Mouse (Mus musculus) spleen, postnatal 10 days (tissue): ENCODE measurements around the gene Pkig.

Source experiments
- DNase-seq, 2 experiments: peaks; one replicate each; pipeline ENCODE4 v3.0.0; 2021 to 2022; ENCODE audit warnings: low spot score in 2 of 2

The Pkig gene

DNA sequence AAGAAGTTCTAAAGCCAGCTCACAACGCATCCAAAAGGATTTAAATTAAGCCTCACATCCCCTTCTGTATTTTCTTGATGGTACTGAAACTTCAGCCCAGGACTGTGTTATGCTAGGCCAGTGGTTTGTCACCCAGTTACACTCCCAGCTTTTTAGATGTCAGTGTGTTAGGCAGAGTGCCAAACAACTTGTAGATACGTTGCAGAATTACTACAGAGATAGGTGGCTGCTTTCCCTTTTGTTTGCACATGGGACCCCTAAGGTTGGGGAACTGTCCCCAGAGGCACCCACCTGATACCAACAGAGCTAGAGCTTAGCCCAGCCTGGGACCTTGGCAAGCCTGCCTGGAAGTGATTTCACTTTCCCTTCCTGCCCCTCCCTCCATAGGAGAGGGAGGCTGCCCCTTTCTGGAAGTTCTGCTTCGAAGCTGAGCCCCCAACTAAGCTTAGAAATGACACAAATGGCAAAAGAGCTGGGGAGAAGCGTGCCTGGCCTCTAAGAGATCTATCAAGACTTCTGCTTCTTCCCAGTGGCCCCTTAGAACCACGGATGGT, 52.5 kb downstream of the Pkig start:
- no peak for DNase-seq

DNA sequence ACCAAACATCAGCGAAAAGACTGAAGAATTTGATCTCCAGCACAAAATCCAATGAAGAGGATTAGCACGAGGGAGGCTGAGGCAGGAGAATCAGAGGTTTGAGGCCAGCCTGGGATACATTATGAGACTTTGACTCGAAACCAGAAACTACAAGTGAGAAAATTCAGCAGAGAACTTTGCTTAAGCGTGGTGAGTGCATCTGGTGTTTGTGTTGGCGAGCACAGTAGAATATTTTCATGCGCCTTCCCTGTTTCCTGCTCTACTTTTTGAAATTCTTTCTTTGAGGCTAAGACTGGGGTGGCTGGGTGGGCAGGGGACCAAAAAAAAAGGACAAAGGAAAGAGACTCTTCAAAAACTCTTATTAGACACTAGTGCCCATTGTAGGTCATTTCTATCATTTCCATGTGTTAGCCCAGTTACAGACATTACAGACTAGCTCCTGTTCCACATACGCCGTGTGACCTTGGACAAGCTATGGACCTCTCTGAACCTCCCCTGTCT, 53.2 kb downstream of the Pkig start:
- DNase-seq, result no peak

DNA sequence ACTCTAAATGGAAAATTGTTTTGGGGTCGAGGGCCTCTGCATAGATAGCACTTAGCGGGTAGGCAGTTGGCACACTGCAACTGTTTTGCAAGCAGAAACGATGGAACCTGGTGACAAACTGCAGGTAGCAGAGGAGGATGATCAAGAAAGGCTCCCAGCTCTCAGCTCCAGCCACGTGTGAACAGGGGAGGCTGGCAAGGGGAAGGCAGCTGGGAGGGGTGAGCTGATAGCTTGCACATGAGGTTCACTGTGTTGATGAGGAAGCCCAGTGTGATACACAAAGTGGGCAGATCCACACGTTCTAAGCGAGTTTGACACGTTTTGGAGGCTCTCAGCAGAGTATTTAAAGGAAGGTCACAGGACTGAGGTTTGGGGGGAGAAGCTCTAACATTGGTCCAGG, 54.3 kb downstream of the Pkig start:
- no peak for DNase-seq

DNA sequence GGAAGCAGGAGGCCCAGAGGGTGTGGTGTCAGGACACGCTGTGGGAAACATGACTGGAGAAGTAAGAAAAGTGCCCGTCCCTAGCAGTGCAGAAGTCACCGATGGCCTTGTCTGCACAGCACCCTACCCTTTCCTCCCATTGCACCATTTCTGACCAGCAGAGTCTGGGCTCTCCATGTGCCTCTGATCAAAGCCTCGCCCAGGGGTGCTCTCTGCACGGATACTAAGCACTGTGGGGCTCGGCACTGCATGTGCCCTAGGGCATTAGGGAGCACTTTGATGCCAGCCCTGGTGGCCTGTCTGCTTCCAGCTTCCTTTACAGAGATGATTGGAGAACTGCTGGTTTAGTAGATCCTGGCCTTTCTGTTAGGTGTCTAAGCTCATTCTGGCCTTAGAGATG, 54.7 kb downstream of the Pkig start:
- DNase-seq, result no peak

DNA sequence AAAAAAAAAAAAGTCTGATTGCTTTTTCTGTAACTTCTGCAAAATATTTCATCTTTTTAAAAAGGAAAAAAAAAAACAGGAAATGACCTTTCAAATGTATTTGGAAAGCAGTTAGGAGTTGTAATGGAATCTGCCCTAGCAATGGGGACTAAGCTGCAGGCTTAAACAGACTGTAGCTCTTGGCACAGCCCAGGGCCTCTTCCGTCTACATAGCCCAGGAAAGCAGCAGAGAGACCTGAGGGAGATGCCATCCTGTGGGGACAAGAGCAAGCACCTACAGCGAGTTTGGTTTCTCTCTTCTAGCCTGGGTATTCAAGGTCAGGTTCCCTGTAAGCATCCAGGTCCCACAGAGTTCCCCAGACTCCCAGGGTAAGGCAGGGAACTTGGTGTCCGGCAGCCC, 55.2 kb downstream of the Pkig start:
- DNase-seq, result no peak

DNA sequence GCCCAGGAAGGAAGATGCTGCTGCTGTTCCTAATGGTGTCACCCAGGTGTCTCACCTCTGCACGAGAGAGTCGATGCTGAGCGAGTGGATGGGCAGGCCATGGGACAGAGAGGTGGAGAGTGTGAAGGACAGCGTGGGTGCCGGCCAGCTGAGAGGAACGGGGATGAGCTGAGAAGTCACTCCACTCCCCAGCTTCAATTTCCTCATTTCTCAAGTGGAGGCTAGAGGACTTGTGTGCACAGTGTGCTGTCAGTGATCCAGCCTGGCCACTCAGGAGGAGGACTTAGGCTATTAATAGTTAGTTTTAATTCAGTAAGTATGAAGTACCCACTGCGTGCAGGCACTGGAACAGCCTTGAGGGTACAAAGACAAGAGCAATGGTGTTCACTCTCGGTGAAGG, 58.3 kb downstream of the Pkig start:
- DNase-seq, result no peak

DNA sequence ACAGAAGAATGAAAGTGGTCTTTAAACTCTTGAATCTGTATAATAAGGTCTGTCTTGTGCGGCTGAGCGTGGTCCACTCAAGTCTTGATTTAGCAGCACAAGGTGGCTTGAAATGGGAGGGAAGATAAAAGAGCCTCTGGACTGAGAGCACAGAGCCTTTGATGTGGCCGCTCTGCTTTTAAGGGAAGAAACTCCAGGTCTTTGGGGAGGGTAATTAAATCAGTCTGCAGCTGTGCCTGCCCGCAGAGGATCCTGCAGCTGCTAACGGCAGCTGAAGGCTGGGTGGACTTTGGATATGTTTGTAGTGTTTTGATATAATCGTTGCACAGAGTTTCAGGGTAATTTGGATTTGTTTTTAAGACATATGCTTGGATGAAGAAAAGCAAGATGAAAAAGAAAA, 58.7 kb downstream of the Pkig start:
- DNase-seq, result no peak

DNA sequence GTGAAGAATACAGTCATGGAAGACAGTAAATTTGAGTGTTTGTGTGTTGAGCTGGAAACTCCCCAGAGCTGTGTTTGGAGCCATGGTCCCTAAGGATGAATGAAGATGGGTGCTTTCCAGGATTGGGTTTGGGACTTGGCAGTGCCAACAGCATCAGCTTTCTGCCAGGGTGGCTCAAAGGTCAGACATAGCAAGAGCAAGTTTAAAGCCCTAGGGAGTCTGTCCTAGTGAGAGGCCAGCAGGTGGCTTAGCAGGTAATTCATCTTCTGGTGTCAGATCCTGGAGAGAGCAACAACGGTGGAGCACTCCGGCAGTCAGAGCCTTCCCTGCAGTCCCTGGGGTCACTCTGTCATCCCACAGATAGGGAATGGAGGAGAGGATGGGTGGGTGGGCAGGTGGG, 60.3 kb downstream of the Pkig start:
- no peak for DNase-seq

DNA sequence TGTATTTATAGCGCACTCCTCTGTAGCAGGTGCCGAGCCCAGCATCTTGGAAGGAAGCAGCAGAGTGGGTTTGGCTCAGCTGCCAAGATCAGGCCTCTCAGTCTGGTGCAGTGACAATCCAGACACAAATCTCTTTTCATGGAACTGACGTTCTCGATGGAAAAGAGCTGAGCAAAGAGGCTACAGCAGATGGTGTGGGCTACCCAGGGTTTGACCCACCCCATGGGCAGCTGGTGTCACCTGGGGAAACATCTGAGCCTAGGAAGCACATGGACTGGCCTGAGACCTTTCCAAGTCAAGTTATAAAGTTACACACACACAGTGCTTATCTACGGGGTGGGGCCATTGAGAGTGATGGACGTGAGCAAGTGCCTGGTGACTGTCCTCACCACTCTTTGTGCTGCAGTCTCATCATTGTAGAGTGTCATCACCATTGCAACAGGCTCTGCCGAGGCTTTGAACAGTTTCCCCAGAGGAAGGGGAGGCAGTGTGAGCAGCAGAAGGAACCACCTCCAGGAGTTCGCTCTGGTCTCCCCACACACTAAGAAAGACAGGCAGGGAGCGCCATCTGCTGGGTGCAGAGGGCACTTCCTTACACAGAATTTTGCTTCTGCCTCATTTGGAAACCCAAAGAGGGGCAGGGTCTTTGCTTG, 60.9 kb downstream of the Pkig start:
- DNase-seq, result peak; percentile 74 to 88

DNA sequence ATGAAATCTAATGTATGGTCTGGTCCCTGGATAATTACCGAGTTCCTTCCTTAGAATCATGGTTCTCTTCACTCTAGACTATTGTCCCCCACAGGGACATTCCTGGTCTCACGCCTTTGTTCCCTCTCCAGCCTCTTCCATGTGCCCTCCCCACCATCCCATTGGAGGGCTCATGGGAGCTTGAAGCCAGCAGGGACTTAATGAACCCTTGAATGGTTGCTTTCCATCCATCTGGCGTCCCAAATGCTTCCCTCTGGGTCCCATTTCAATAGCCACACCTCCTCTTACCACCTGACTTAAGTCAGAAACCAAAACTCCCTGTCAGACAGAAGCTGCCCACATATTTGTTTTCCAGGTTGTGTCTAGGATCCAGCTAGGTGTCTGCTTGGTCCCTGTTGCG, 61.4 kb downstream of the Pkig start:
- DNase-seq, result no peak

DNA sequence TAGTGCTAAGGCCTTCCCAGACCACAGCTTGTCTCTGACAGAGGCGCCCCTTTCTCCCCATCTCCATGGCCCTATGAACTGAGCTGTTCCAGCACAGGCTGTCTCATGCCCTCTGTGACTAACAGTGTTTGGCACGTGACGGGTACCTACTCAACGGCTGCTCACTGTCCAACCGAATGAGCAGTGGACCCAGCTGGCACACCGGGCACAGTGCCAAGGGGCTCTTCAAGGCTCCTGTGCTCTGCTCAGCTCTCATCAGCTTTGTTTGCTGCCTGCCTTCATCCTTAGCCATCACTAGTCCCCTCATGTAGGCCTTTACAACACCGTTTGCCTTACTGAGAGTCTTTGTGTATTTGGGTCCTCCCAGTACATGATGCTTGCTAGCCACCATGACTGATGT, 64.4 kb downstream of the Pkig start:
- no peak for DNase-seq

DNA sequence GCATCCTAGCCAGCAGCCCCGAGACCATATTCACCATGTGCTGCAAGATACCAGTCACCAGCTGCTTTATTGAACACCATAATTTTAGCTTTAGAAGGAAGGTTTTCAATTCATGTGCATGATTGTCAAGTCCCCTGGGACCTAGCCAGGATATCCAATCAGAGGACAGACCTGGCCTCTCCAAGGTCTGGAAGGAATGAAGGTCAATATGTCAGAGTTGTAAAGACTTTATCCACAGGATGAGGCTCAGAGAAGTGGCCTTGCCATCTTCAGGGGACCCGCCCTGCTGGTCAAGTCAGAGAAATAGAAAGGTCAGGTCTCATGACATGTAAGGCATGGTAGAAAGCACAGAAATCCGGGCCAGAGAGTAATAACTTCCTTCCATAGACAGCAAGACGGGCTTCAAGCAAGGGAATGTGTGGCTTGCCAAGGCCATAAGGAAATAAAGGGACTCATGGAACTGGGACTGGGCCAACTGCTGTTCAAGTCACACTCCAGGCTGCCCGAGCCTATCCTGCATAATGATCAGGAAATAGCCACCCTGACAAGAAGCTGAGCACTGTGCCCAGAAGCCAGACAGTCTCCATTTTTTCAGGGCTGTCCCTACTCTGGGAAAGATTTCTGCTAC, 68.7 kb downstream of the Pkig start:
- no peak for DNase-seq

DNA sequence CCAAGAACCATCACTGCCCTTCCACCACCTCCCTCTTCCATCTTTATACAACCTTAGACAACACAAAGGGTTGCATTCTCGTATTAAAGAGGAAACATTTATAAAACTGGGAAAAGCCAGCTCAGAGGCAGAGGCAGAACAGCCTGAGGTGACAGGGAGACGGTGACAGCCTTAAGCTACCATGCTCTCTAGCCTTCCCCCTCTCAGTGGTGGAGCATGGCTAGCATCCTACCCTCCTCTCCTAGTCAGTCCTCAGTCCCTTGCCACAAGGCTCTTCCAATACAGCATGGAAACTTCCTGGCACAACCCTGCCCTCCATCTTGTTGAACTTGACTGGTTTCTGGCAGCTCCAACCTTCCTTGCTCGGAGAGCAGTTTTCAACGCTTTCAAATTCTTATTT, 70.1 kb downstream of the Pkig start:
- no peak for DNase-seq

DNA sequence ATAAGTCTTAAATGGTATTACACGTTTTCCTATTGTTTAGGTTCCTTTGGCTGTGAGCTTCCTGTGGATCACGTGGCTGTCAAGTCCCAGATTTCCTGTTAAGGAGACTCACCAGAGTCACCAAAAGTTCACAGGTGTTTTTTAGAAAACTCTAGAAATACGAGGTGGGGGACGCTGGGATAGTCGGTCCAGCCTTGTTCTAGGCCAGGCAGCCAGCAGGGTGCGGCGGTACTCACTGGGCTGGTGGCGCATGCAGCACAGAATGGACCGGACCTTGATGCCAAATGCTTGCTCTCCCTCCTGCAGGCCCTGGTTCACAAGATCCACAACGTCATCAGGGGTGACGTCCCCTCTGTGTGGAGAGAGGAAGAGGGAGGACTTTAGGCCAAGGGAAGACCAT, 73.8 kb downstream of the Pkig start:
- no peak for DNase-seq

DNA sequence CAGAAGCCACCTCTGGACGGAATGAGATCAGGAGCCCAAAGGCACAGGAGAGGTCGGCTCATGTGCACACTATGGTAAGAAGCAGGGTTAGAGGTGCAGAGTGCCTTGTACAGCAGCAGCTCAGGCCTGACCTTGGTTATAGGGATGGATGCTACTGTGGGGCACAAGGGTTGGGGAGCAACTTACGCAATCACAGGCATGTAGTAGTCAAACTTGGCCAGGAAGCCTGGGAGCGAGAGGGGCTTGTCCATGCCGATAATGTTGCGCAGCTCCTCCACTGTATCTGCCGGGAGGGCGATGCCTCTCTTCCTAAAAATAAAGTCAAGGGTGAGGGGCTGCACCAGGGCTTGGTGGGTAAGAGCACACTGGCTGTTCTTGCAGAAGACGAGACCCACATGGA, 77.0 kb downstream of the Pkig start:
- no peak for DNase-seq

DNA sequence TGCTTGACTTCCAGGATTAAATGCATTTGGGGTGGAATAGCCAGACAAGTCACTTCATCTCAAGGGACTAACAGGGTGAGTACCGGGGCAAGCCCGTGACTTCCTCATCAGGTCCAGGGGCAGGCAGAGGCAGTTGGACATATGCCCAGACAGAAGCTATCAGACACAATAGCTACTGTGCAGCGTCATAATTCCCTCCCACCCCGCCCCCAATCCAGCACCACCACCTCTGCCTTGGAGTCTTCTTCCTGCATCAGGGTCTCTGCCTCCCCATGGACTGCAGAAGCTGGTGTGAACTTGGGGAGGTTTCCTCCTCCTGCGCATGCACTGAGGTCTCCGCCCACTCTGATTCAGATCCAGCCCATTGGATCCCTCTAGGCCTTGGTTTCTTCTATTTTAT, 77.8 kb downstream of the Pkig start:
- no peak for DNase-seq

DNA sequence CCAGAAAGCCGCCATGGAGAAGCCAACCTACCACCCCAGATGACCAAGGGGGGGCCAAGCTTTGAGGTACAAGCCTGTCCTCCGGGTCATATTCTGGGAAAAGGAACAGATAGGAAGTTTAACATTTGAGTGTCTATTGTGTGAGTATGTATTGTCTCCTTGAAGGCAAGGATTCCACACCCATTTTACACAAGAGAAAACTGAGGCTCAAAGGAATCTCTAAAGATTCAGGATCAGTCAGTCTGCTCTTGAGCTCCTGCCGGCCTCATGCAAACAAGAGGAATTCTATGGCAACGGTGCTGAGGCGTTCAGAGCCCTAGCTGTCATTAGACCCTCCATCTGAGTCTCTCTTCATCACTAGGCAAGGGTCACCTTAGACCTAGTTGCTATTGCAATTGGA, 84.5 kb downstream of the Pkig start:
- no peak for DNase-seq

DNA sequence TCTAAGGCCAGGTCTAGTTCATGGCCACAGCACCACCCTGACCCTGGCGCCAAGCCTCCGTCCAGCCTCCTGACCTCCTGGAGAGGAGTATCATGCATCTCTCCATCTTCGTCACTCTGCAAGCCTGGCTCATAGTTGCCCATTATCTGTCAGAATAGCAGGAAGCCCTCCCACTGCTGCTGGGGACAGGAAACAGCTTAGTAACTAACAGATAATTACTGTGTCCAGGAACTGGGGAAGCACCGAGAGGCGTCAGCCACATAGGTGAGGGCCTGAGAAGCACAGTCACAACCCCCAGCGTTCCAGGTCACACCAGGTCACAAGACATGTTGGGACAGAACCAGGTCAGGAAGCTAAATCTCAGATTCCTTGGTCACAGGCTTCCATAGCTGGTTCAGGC, 85.2 kb downstream of the Pkig start:
- no peak for DNase-seq

DNA sequence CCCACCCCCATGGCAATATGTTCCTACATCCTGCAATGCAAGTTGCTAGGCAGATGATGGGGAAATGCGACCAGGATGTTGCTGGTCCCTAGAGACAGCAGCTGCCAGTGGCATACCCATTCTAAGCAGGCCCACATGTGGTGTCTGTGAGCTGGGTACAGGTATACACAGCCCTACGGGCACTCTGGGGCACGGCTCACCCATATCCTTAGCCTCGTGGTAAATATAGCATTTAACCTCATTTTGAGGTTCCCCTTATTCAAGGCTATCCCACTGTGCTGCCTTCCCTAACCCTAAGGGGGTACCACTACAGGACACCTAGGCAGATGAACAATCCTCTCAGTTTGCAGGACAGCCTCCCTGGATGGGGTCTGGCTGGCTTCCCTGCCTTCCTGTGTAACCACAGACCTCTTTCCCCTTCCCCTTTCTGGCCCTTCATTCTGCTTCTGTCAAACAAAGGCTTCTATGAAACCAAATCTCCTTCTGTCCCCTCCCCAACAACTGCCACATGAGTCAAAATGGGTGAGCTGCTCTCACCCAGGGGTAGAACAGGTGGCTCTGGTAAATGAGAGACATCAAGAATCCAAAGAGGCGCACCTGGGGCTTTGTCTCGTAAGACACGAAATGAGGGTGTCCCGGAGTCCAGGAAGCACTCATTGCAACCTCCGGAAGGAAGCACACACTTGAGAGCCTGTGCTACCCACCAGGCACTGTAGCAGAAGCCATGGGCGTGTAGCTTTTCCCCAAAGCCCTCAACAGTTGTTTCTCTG, 86.8 kb downstream of the Pkig start:
- DNase-seq, result no peak

DNA sequence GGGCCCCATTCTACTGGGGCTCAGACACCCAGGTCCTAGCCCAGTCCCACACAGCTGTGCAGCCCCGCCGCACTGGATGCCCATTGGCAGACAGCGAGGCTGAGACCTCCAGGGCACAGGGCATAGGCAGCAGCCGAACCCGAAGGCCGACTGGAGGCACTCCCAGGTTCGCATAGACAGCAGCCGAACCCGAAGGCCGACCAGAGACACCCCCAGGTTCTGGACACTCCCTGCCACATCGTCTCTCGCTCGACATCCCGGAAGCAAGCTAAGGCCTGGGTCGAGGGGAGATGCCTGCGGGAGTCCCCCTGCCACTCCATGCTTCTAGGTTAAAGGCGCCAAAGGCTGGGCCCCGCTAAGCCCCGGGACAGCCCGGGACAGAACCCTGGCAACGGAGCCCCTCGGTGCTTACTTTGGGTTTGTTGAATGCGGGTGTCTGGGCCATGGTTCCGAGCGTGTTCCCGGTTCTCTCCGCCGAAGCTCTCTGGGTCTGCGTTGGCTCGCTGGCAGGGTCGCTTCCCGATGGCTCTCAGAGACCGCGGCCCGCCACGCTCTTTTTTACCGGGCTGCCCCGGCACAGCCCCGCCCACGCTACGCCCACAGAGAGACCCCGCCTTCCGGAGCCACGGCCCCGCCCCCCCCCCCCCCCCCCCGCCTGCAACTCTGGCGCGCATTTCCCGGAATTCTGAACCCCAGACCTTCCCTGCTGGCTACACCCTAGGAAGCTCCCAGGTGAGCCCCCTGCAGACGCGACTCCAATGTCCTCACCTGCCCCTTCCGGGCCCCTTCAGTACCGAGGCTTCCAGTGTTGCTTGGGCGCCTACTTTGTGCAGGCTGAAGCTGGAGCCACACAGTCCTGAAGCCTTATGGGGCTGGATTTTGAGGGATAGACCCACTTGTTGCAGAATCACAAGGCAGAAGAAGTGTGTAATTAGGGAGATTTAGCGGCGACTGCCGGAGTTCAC, 91.7 kb downstream of the Pkig start, which contains the start of gene Ada:
Gene Ada, minus strand, starts transcription at position 593 of the 965 bp plus-strand sequence.
- DNase-seq, result peak; percentile 33 to 79

DNA sequence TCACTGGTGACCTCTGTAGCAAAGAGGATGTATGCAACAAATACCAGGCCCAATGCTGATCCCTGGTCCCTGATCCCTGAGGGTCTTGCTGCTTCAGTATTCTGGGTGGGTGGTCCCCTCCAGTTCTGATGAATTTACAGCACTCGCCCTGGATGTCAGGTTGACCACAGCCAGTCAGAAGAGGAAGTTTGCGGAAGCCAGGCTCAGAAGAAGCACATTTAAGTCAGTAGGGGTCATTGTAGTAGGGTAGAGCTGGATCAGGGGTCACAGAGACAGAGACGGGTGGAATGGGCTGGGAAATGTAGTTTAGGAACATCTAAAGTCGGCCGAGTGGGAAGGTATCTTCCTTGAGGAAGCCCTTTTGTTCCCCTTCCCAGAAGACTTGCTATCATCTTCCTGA, 96.0 kb downstream of the Pkig start:
- no peak for DNase-seq

DNA sequence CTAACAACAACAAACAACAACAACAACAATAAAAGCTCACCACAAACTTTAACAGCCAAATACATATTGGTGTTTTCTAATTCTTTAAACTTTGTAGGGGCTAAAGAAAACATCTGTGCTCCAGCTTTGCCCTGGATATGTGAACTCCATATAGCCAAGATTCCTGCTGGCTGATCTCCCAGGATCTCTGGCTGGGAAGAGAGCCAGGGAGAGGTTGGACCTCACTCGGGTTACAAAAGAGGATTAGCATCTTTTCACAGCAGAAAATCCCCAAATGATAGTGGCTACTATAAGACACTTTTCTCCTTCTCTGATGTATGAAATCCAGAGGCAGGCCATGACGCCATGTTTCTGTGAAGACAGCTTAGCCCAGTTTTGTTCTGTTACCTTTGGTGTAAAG, 98.5 kb downstream of the Pkig start:
- DNase-seq, result no peak
